Mouse (Mus musculus) adipocyte (in vitro differentiated cells): ENCODE results near the gene Fkbp5.

ENCODE experiments used
- DNase-seq: peaks from one replicate; pipeline ENCODE4 v3.0.0-alpha.2; 2016; ENCODE audit warnings: low spot score

The Fkbp5 gene

DNA sequence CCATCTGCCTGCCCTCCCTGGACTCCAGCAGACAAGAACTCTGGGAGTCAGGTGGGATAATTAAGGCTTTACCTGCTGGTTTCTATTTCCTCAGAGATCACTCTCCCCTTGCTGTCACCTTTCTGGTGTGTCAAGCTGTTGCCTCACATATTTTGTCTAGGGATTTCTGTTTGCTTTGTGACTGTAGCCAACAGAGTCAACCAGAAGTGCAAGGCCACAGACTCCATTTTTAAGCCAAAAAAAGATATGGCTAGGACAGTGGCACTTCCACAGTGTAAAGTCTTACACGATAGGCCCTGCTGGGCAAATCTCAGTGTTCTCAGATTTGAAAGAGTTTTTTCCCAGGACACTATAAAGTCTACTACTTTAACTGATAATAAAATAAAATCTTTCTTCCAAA is 56.9 kb downstream of the Fkbp5 start:
- no peak for DNase-seq

DNA sequence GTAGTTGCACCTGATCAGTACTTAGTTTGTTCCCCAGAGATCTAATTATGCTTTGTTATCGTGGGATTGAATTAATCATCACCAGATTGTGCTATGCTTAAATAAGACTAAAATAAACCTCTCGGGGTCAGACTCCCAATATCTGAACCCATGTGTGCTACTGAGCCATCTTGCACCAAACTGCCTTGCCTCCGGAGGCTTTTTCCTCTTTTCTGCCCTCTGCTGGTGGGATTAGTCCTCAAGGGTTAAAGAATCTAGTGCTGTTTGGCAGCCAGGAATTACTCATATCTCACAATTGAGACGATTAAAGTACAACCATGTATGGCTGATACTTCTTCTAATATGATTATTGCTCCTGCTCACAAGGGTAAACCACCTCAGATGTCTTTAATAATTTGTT is 62.2 kb downstream of the Fkbp5 start:
- peak; percentile 72 for DNase-seq

DNA sequence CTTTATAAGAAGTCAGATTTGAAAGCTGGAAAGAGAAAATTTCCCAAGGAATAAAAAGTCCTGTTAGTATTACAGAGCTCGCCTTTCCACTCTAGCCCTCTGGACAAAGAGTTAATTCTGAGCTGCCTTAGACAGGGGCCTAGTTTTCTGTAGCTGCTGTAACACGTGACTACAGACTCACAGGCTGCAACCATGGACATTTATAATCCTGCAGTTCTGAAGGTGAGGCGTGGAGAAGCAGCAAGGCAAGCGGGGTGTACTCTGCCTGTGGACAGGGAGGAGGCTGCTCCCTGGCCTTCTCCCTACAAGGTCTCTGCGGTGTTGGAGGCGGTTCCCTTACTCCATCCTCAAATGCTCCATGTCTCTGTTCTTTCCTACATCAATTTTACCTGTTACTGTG is 64.4 kb downstream of the Fkbp5 start:
- DNase-seq, result no peak

DNA sequence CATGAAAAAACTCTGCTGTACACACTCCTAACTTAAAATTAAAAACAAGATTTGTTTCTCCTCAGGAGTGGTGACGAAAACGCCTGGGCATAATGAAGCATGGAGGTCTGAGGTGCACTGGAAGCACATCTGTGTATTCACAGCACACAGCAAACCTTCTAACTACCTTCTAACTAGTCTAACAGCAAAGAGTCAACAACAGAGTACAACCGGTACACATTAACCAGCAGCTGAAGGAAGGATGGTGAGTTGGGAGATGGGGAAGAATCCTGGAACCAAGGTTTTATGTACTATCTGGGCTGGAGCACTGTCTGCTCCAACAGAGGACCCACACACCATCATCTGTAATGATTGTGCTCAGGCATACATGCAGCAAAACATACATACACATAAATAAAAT is 65.4 kb downstream of the Fkbp5 start:
- DNase-seq, result no peak

DNA sequence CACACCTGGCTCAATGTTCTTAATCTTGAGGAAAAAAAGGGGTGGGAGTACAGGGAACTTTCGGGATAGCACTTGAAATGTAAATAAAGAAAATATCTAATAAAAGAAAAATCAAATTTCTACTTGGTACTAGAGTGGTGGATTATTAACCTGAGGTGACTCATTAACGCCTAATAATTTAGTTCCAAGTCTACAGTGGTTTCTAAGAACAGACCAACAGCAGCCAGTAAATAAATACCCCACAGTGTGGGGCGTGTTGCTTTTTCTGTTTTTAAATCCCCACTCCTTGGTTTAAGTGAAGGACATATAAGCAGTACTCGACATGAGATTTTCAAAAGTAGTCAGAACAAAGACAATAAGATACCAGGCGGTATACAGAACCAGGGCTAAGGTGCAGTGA is 65.8 kb downstream of the Fkbp5 start:
- DNase-seq, result no peak

DNA sequence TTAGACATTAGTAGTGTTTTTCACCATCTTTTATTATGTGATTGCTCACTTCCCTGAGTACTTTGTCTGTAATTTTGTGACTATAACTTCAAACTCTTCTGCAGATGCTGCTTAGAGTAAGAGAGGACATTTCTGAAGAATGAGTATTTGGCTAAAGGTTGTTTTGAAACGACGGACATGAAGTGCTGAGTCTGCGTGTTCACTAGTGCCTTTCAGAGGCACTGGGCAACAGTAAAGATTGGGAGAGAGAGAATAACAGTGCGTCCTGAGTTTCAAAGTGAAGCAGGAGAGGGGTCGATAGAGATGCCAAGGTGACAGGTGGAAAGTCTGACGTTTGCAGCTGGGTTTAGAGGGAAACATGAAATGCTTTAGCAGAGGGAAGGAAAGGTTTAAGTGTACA is 69.1 kb downstream of the Fkbp5 start:
- DNase-seq, result no peak

DNA sequence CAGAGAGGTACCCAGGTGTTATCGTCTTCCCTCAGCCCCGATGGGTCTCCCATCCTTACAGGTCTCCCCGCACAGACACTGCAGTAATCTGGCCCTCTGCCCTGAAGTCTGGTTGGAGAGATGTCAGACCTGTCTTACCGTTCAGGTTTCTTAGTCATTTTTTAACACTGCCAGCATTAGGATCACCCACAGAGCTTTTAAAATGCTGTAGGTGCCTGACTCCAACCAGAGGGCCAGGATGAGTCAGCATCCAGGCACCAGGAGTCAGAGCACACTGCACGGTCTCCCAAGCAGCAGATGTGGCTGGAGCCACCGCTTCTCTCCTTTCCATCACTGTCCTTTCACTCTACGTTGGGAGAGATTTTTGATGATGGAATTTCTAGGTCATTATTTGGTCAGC is 69.5 kb downstream of the Fkbp5 start:
- no peak for DNase-seq

DNA sequence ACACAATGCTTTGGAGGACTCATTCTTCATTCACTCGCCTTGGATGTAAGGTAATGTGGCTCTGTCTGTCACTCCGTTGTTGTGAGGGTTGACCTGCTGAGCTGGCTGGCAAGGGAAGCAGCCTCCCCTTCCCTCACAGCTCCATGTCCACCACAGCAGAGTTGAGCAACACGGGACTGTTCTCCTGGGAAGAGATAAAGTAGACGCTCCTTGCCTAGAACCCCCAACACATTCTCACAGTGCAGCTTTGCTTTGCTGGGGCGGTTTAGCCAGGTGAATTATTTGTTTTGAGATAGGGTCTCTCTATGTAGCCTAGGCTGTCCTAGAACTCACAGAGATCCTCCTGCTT is 70.5 kb downstream of the Fkbp5 start:
- DNase-seq, result no peak

DNA sequence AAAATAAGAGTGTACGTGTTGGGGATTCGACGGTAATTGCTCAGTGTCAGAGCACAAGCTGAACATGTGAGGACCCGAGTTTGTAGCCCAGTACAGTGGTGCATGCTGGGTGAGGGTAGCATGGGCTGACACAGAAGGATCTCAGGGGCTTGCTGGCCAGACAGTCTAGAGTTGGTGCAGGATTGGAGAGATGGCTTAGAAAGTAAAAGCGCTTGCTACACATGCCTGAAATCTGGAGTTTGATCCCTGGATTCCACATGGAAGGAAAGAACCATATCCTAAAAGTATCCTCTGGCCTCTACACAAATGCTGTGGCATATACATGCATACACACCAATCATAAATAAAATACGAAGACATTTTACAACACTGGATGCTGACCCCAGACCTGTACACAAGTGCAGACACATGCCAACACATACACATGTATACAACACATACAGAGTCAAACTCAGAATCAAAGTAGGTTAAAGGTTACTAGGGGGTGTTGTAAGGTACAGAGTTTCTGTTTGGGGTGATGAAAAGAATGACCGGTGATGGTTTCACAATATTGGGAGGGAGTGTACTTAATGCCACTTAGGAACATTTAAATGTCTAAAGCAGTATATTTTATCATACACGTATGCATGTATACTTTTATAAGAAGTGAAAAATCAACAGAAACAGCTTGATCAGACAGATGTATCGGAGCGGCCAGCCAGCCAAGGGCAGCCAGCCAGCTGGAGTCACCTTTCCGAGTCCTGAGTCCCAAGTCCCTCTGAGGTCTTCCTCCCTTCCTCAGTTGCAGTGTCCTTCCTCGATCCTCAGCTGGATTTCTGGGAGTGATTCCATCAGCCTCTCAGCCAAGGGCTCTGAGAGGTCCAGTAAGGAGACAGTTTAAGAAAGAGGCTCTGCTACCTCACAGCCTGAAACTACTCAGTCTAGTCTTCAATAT is 71.2 kb downstream of the Fkbp5 start:
- peak; percentile 60 for DNase-seq

DNA sequence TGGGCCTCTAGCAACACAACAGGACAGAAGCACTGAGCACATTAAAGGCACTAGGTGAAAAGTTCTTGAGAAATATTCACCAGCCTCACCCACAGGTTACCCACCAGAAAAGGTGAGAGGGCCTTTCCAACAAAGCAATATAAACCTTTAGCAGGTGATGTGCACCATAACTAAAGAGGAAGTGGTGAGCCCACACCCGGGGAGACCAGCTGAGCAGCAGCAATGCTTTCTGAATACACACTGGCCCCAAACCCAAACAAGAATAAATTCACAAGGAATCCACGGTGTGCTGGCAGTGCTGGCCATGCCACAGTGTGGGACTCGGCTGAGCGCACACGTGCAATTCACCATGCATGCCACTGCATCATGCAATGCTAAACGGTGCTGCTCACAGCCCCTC is 74.7 kb downstream of the Fkbp5 start:
- DNase-seq, result no peak

DNA sequence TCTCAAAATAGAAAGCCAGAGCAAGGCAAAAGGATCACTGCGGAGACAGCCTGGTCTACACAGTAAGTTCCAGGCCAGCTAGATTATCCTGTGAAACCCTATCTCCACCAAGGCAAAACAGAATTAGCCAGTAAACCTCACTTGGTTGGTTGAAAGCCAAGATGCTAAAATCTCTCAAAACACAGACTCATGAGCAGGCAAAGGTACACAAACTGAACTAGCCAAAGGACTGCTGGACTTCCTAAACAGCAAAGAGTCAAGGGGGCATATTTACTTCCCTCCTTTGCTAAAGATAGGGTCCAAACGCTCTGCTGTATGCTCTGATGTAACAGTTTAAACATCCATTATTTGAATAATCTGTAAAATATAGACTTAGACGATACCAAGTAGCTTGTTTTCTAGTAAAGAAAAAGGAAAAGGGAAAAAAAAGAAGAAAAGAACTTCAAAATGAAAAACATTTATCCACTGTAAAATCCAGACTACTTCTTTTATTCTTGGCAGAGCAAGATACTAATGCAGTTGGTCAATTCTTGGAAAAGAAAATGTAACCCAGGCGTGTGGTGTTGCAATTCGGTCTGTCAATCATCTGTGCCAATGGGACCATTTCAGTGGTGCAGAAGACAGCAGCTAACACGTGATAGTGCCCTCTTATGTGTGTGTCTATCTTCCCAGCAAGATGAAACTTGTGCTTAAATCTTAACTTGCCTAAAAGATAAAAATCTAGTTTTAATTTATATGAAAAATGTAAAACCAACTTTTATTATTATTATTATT is 78.8 kb downstream of the Fkbp5 start:
- peak; percentile 92 for DNase-seq

DNA sequence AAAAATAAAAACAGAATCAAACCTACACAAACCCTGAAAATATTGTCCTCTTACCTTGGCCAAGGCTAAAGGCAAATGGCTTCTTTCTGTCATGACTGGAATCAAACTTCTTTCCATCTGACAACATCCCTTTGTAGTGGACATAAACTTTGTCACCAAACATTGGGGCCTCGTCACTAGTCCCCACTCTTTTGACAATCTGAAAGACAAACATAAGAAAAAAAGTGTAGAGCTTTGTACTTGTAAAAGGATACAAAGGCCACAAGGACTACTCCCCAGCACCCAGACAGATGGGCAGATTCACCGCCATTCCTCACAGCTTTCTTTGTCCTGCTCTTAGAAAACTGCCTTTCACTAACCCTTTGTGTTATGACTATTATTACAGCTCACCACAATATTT is 79.4 kb downstream of the Fkbp5 start:
- DNase-seq, result no peak

DNA sequence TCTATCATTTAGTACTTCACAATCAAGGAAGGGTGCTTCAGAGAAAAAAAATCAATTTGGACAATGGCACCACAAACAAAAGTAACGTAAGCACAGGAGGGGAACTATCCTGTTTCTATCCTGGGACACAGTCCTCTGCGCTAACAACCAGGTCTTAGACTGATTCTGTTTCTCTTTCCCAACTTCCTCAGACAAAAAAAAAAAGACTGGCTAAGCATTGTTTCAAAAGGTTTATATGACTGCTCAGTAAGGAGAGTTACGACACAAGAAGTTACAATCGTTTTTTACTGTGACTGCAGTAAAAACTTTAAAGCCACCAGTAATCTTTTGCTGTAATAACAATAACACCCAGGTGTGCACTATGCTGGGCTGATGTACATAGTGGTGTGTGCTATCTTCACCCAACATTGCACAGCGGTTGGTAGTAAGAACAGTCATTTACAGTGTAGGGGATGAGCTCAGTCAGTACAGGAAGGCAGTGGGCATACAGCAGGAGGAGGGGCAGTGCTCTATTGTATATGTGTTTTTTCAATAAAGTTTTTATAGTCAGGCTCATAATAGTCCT is 82.3 kb downstream of the Fkbp5 start:
- DNase-seq, result no peak

DNA sequence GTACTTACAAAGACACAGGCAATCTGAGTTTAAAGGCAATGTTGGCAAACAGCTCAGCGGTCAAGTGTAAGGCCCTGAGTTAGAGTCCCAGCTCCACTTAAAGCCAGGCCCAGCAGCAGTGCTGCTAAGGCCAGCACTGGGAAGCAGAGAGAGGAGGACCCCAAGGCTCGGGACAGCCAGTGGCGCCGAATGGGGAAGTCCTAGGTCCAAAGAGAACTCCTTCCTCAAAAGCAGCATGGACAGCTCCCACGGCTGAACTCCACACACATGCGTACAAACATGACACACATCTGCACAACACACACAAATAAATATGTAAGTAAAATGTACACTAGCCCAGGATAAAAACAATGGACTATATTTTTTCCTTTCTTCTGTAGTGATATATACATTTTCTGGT is 84.3 kb downstream of the Fkbp5 start:
- no peak for DNase-seq

DNA sequence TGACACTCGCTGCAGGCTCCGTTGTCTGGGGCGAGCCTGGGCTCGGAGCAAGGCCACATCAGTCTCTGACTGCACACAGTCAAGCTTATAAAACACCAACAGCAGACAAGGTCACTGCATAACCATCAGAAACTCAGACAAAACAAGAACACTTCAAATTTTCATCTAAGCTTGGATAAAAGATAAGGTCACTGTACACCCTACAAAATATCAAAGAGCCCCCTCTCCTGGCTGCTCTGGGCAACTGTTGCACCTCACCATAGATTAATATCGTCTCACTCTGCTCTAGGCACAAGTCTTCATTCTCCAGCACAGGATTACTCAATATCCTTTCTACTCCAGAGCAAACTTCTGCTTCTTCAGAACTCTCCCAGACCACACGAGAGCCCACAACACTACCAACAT is 85.4 kb downstream of the Fkbp5 start:
- no peak for DNase-seq

DNA sequence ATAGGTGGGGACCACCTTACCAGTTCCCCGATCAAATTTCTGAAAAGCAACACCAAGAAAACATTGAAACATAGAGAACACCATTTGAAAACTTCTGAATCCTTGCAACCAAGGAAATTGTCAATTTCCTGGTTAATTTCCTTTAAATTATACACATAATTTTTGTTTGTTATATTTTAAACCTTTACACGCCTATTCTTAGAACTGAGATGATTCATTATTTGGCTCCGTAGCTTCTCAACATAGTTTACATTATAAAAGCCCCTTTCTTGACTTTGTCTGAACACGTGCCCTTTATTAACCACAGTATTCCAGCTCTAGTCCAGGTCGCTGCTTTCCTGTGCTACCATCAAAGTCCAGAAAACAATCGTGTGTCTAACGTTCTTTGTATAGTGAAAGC is 86.3 kb downstream of the Fkbp5 start:
- DNase-seq, result no peak

DNA sequence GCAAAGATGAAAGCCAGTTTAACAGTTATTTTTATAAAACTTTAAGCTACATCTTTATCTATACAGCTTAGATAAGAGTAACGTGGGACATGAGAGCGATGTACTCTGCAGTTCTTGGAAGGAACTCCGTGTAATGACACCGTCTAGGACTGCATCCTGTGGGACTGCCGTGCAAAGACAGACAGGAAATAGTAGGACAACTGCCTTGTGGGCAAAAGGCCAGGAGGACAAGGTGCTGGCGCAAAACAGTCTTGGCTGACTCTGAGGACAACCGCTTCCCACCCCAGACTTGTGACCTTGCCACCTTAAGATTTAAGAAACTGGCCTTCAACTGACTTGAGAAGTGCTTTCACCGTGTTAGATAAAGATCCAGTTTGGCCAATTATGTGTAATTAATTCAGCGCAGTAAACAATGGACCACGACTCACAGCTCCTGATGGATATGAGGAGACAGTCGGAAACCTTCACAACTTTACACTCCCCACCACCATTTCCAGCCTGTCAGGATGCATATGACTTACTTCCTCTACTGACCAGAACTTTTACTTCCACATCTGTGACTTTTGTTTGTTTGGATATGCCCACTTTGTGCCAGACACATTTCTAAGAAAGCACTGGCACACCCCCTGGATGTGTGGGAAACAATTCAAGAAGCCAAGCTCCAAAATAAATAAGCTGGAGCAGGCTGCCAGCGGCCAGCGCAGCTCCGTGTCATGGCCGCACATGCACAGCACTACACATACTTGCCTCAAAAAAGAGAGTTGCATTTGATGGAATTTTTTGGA is 88.7 kb downstream of the Fkbp5 start:
- peak; percentile 78 for DNase-seq

DNA sequence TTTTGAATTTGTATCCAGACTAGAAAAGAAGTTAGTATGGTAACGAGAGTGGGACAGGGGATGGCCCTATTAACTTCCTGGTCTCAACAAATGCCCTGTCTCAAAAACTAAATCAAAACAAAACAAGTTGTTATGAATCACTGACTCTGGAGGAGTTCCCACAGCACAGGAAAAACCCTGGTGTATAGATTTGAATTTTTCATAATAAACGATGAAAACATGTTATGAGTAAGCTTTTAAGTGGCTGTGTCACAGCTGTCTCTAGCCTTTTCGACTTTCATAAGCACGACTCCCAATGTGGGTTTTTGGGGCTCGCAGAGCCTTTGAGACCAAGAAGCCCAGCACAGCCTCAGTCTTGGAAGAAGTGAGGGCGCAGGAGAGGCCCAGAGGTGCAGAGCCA is 89.7 kb downstream of the Fkbp5 start:
- no peak for DNase-seq

DNA sequence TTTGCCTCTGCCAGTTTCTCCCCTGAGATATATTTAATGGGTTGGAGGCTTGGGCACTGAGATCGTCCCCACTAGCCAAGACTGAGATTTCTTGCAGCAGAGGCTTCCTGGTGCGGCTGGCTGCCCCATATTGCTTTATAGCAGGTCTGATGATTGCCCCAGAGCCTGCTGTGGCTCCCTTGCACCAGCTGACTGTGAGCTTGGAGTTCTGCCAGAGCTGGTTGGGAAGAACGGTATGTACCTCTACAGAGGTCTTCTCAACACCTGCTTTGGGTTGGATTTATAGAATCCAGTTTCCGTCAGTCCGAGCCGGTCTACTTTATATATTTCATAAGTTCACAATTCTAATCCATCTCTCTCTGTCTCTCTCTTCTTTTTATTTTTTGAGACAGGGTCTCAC is 93.0 kb downstream of the Fkbp5 start:
- DNase-seq, result peak; percentile 85

DNA sequence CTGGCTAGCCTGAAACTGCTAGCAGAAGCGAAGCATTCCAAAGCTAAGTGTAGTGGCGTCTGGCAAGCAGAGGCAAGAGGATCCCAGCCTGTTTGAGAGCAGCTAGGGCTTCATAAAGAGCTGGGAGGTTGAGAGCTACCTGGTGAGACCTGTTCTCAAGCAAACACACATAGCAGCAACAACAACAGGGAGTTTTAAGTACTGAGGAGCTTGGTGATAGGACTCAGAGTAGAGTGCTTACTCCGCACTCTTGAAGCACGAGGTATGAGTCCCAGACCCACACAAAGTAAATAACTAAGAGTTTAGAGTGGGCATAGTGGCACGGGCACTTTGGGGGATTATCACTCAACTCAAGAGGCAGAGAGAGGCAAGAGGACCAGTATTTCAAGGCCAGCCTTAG is 96.3 kb downstream of the Fkbp5 start:
- DNase-seq, result no peak

DNA sequence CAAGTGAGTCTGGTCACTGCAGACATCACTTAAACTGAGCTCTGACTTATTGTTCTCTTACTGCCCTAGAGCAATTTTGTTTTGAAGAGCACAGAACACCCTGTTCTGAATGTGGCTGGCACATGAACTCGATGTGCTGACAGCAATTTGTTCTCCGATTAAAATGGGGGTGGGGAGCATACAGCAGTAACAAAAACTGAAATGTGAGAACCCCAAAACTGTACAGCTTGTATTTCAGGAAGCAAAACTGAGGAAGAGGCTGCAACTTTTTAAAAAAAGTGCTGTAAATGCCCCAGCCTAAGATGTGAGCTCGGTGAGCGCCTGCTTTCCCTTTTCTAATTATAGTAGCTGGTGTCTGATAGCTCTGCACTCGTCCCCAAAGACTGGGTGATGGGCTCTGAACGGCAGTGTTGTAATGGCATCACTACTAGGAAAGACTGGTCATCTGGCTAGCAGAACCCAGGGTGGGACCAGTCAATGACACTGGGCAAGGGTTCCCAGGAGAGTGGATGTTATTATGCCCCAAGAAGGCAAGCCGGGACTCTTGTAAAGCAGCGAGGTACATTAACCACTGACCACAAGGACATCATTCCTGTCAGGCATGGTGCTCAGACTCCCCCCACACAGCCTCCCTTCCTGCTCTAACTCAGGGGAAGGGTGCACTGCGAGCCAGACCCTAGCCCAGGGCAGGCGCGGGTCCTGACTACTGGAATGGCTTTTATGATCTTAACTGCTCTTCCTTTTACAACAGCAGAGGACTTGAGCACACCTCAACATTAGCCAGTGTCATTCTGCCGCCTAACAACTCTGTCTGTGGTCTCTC is 96.9 kb downstream of the Fkbp5 start:
- peak; percentile 95 for DNase-seq
